Comparison of ENCODE assay signal across 8 mouse cellular contexts in genomic region chrX:38600177-38600994, GRCm38 (mm10). TPM values are rescaled to one million over a fixed set of nuclear protein-coding genes. Genes with fewer than 3 reads are reported as not detected.
DNase-seq lines count a peak whose midpoint lies in the region; ATAC-seq and TF ChIP-seq lines count a peak whose summit lies in the region.

TSS of gene Mcts1 (plus strand) at chrX:38600578.

- H3K9ac ChIP-seq in forebrain, embryonic 13.5 days = peak within 1 kb of the TSS; percentile 63
- peak within 1 kb of the TSS; percentile 65 for H3K9ac ChIP-seq in liver, postnatal 0 days (replicated peaks)
- H3K9ac ChIP-seq in neural tube, embryonic 14.5 days (replicated peaks; ENCODE audit: low read depth, low read length) = peak within 1 kb of the TSS; percentile 50

- peak within 1 kb of the TSS; percentile 77 for H3K27ac ChIP-seq in forebrain, embryonic 13.5 days
- H3K27ac ChIP-seq in liver, postnatal 0 days (ENCODE audit: low read depth) = peak within 1 kb of the TSS; percentile 82
- H3K27ac ChIP-seq in neural tube, embryonic 14.5 days (ENCODE audit: low read depth, low read length) = peak within 1 kb of the TSS; percentile 79

- H3K4me2 ChIP-seq in forebrain, embryonic 13.5 days = peak within 1 kb of the TSS; percentile 61
- H3K4me2 ChIP-seq in liver, postnatal 0 days (ENCODE audit: low read depth, low read length) = peak within 1 kb of the TSS; percentile 71
- H3K4me2 ChIP-seq in neural tube, embryonic 14.5 days (ENCODE audit: low read depth, low read length) = peak within 1 kb of the TSS; percentile 49

- TF ChIP-seq EP300 in liver, postnatal 0 days (IDR thresholded peaks at IDR 0.05; ENCODE audit: low read depth) = no peak

- H3K9me3 ChIP-seq in E14TG2a.4 (ENCODE audit: low read length) = no peaks in the 10 kb centered on the region
- H3K9me3 ChIP-seq in forebrain, embryonic 13.5 days (replicated peaks) = no peaks in the 10 kb centered on the region
- H3K9me3 ChIP-seq in liver, postnatal 0 days (ENCODE audit: low read length) = no peaks in the 10 kb centered on the region
- no peaks in the 10 kb centered on the region for H3K9me3 ChIP-seq in neural tube, embryonic 14.5 days (ENCODE audit: control insufficient read depth, low read length)

- H3K4me3 ChIP-seq in E14TG2a.4 (replicated peaks; ENCODE audit: low read length) = peak within 1 kb of the TSS; percentile 84
- peak within 1 kb of the TSS; percentile 50 for H3K4me3 ChIP-seq in forebrain, embryonic 13.5 days
- peak within 1 kb of the TSS; percentile 62 for H3K4me3 ChIP-seq in liver, postnatal 0 days (ENCODE audit: low read depth, low read length)
- H3K4me3 ChIP-seq in neural tube, embryonic 14.5 days (ENCODE audit: low read depth, low read length) = peak within 1 kb of the TSS; percentile 45

- H3K36me3 ChIP-seq in E14TG2a.4 (ENCODE audit: insufficient read depth, low read length) = no peaks in the 10 kb centered on the region
- no peaks in the 10 kb centered on the region for H3K36me3 ChIP-seq in forebrain, embryonic 13.5 days (ENCODE audit: poor library complexity, severe bottlenecking)
- no peaks in the 10 kb centered on the region for H3K36me3 ChIP-seq in liver, postnatal 0 days (replicated peaks; ENCODE audit: insufficient read depth, low read length)
- no peaks in the 10 kb centered on the region for H3K36me3 ChIP-seq in neural tube, embryonic 14.5 days (ENCODE audit: control insufficient read depth, insufficient read depth, low read length)

- 0 out of 2 replicates have a peak, but pooled peaks cover 2% of the 10 kb centered on the region for H3K4me1 ChIP-seq in E14TG2a.4 (replicated peaks; ENCODE audit: low read depth, low read length)
- H3K4me1 ChIP-seq in forebrain, embryonic 13.5 days = no peaks in the 10 kb centered on the region
- H3K4me1 ChIP-seq in liver, postnatal 0 days (ENCODE audit: insufficient read depth) = no peaks in the 10 kb centered on the region
- H3K4me1 ChIP-seq in neural tube, embryonic 14.5 days (ENCODE audit: control insufficient read depth, insufficient read depth, low read length) = no peaks in the 10 kb centered on the region

- peak; percentile 95 for ATAC-seq in forebrain, embryonic 13.5 days
- ATAC-seq in liver, postnatal 0 days = peak; percentile 91
- ATAC-seq in neural tube, embryonic 14.5 days (ENCODE audit: low read depth) = peak; percentile 93

- no peaks in the 10 kb centered on the region for H3K27me3 ChIP-seq in E14TG2a.4 (ENCODE audit: insufficient read depth, low read length)
- no peaks in the 10 kb centered on the region for H3K27me3 ChIP-seq in forebrain, embryonic 13.5 days
- H3K27me3 ChIP-seq in liver, postnatal 0 days (ENCODE audit: insufficient read depth, low read length) = no peaks in the 10 kb centered on the region
- H3K27me3 ChIP-seq in neural tube, embryonic 14.5 days (ENCODE audit: control insufficient read depth, insufficient read depth, low read length) = no peaks in the 10 kb centered on the region

- intact Hi-C loops in heart, postnatal 10 days (cut with DNase I) = loop anchor here (1.0 to 5.0 kb wide), 2 partner anchors 34 to 38 kb away; no protein-coding TSS in a partner anchor

- 24% methylated on average over 26 of the region's 26 CpGs for WGBS in forebrain, embryonic 13.5 days
- 10% methylated on average over 26 of the region's 26 CpGs for WGBS in large intestine, adult 2 months
- 24% methylated on average over 25 of the region's 26 CpGs for WGBS in liver, postnatal 0 days (ENCODE audit: insufficient replicate concordance)
- 11% methylated on average over 26 of the region's 26 CpGs for WGBS in neural tube, embryonic 14.5 days

- TF ChIP-seq CTCF in E14TG2a.4 (conservative IDR thresholded peaks at IDR 0.05; ENCODE audit: low read length) = no peak
- no peak for TF ChIP-seq CTCF in liver, postnatal 0 days (IDR thresholded peaks at IDR 0.05; ENCODE audit: low read depth)

- DNase-seq in c-Kit-positive CD71-positive TER-119-positive erythroid progenitor cells, embryonic 14.5 days (ENCODE audit: low spot score) = peak; percentile 66
- peak; percentile 80 to 81 for DNase-seq in heart, postnatal 10 days
- peak; percentile 44 for DNase-seq in large intestine, adult 2 months (ENCODE audit: low read depth, low spot score)
- peak; percentile 57 for DNase-seq in liver, postnatal 0 days
- DNase-seq in testis, postnatal 10 days (ENCODE audit: low spot score) = peak; percentile 62

RNA-seq across cellular contexts. Expression of gene Mcts1, which starts in this region (rescaled TPM):
- 132 and 138 TPM in 2 replicates for polyA plus RNA-seq in forebrain, embryonic 13.5 days (2015; fragmentation: Nextera tagmentation; extraction: Ambion mirVana)
- 10 to 100 TPM; 41.6 to 42.8 TPM for total RNA-seq in heart, postnatal 10 days (2021)
- 9.0 and 10.3 TPM in 2 replicates for polyA plus RNA-seq in large intestine, adult 2 months (2012; rRNA removed)
- 49.6 and 50.5 TPM in 2 replicates for polyA plus RNA-seq in liver, postnatal 0 days (2015; fragmentation: Nextera tagmentation; extraction: Ambion mirVana)
- polyA plus RNA-seq in neural tube, embryonic 14.5 days (2014; fragmentation: Nextera tagmentation; extraction: Ambion mirVana) = 217 and 235 TPM in 2 replicates

Comparison
In these comparisons a context has a peak if more than half of its experiments do, and no peak if none do; other contexts are left out.
1. Peak in every context shown above with its lines: DNase-seq, ATAC-seq, H3K4me3 ChIP-seq and H3K27ac ChIP-seq.